Mouse (Mus musculus): Measurements from ENCODE around the gene Olfr1497. TPM values are rescaled to one million over a fixed set of nuclear protein-coding genes. Genes with fewer than 3 reads are reported as not detected.
"Not testable (repeated sequence)": the region's sequence is repeated elsewhere in the genome, so short reads cannot be mapped to it uniquely, and the experiment has no call there.

Gene Olfr1497
- not detected in 2 replicates for polyA plus RNA-seq (2016; fragmentation: Nextera tagmentation; extraction: Ambion mirVana)

- no peaks in the 10 kb centered on the region for H3K27me3 ChIP-seq
- no peak for ATAC-seq (ENCODE audit: low FRiP score, low read depth)
- no peak within 1 kb of the TSS for H3K27ac ChIP-seq (replicated peaks)
- H3K36me3 ChIP-seq = no peaks in the 10 kb centered on the region
- no peak within 1 kb of the TSS for H3K4me2 ChIP-seq (replicated peaks)
- no peak within 1 kb of the TSS for H3K9ac ChIP-seq (replicated peaks)
- no peaks in the 10 kb centered on the region for H3K4me1 ChIP-seq
- H3K4me3 ChIP-seq = no peak within 1 kb of the TSS
- no peaks in the 10 kb centered on the region for H3K9me3 ChIP-seq
Observed at GRCm38 (mm10) chr19:13798102-13798501, at the start of gene Olfr1497. TSS of gene Olfr1497 (minus strand) at chr19:13798202.

GRCm38 (mm10) chr19:13830388-13830787 lies 32.4 kb upstream of the Olfr1497 start, which contains the start of gene Olfr1500:
TSS of gene Olfr1500 (minus strand) at chr19:13830488.
- no peaks in the 10 kb centered on the region for H3K27me3 ChIP-seq
- no peak within 1 kb of the TSS for H3K4me2 ChIP-seq (replicated peaks)
- no peaks in the 10 kb centered on the region for H3K9me3 ChIP-seq
- no peak for ATAC-seq (ENCODE audit: low FRiP score, low read depth)
- no peaks in the 10 kb centered on the region for H3K36me3 ChIP-seq
- no peak within 1 kb of the TSS for H3K4me3 ChIP-seq
- H3K27ac ChIP-seq (replicated peaks) = no peak within 1 kb of the TSS
- no peak within 1 kb of the TSS for H3K9ac ChIP-seq (replicated peaks)
- H3K4me1 ChIP-seq = no peaks in the 10 kb centered on the region

- Histone ChIP-seq H3K9me3 (no peaks in the 10 kb centered on the region), H3K27ac (replicated peaks) (no peak overlapping the region), H3K9ac (replicated peaks) (no peak overlapping the region), H3K4me2 (replicated peaks) (no peak overlapping the region), H3K4me1 (no peaks in the 10 kb centered on the region), H3K27me3 (no peaks in the 10 kb centered on the region), H3K4me3 (no peak overlapping the region), H3K36me3 (no peaks in the 10 kb centered on the region)
- 68% methylated on average over 3 of the region's 3 CpGs for WGBS
- peak; percentile 54; the same call in 1 of the 2 replicates for ATAC-seq (ENCODE audit: low FRiP score, low read depth)
Observed at GRCm38 (mm10) chr19:13828447-13828846, 30.4 kb upstream of the Olfr1497 start.

GRCm38 (mm10) chr19:13820847-13821246 lies 22.8 kb upstream of the Olfr1497 start:
- Histone ChIP-seq H3K9ac (replicated peaks) (no peak overlapping the region), H3K4me1 (no peaks in the 10 kb centered on the region), H3K4me3 (no peak overlapping the region), H3K9me3 (no peaks in the 10 kb centered on the region), H3K27me3 (no peaks in the 10 kb centered on the region), H3K36me3 (no peaks in the 10 kb centered on the region), H3K27ac (replicated peaks) (no peak overlapping the region), H3K4me2 (replicated peaks) (no peak overlapping the region)
- WGBS = 71% methylated on average over 5 of the region's 5 CpGs
- no peak for ATAC-seq (ENCODE audit: low FRiP score, low read depth)

GRCm38 (mm10) chr19:13819347-13819746 lies 21.3 kb upstream of the Olfr1497 start, which contains the start of gene Olfr1499:
TSS of gene Olfr1499 (minus strand) at chr19:13819447.
- Histone ChIP-seq H3K4me1 (no peaks in the 10 kb centered on the region), H3K4me2 (replicated peaks) (no peak within 1 kb of the TSS), H3K4me3 (no peak within 1 kb of the TSS), H3K9ac (replicated peaks) (no peak within 1 kb of the TSS), H3K36me3 (no peaks in the 10 kb centered on the region), H3K9me3 (no peaks in the 10 kb centered on the region), H3K27ac (replicated peaks) (no peak within 1 kb of the TSS), H3K27me3 (no peaks in the 10 kb centered on the region)
- no peak for ATAC-seq (ENCODE audit: low FRiP score, low read depth)

- 30% methylated on average over 5 of the region's 5 CpGs for WGBS
- no peak overlapping the region for H3K9ac ChIP-seq (replicated peaks)
- ATAC-seq (ENCODE audit: low FRiP score, low read depth) = no peak
Observed at GRCm38 (mm10) chr19:13818827-13819226, 20.8 kb upstream of the Olfr1497 start.

GRCm38 (mm10) chr19:13812823-13813222 lies 14.8 kb upstream of the Olfr1497 start:
- Histone ChIP-seq H3K9me3 (no peaks in the 10 kb centered on the region), H3K4me2 (replicated peaks) (no peak overlapping the region), H3K4me1 (no peaks in the 10 kb centered on the region), H3K27me3 (no peaks in the 10 kb centered on the region), H3K27ac (replicated peaks) (no peak overlapping the region), H3K36me3 (no peaks in the 10 kb centered on the region), H3K4me3 (no peak overlapping the region), H3K9ac (replicated peaks) (no peak overlapping the region)
- no peak for ATAC-seq (ENCODE audit: low FRiP score, low read depth)
- 68% methylated on average over 2 of the region's 2 CpGs for WGBS

More at GRCm38 (mm10) chr19:13818827-13819226, 20.8 kb upstream of the Olfr1497 start:
- H3K9me3 ChIP-seq = no peaks in the 10 kb centered on the region
- no peaks in the 10 kb centered on the region for H3K4me1 ChIP-seq
- no peak overlapping the region for H3K4me2 ChIP-seq (replicated peaks)
- H3K4me3 ChIP-seq = no peak overlapping the region
- H3K36me3 ChIP-seq = no peaks in the 10 kb centered on the region
- H3K27me3 ChIP-seq = no peaks in the 10 kb centered on the region
- H3K27ac ChIP-seq (replicated peaks) = no peak overlapping the region

GRCm38 (mm10) chr19:13805486-13805885 lies 7.5 kb upstream of the Olfr1497 start:
- H3K9me3 ChIP-seq; H3K4me3 ChIP-seq; H3K36me3 ChIP-seq; H3K9ac ChIP-seq (replicated peaks); ATAC-seq (ENCODE audit: low FRiP score, low read depth); H3K4me1 ChIP-seq; H3K27ac ChIP-seq (replicated peaks); H3K27me3 ChIP-seq; H3K4me2 ChIP-seq (replicated peaks): not testable (repeated sequence)
- 70% methylated on average over 1 of the region's 1 CpGs for WGBS

GRCm38 (mm10) chr19:13777578-13777977 lies 20.4 kb downstream of the Olfr1497 start, which contains the start of gene Olfr1496:
TSS of gene Olfr1496 (plus strand) at chr19:13777878.
- no peaks in the 10 kb centered on the region for H3K36me3 ChIP-seq
- H3K27me3 ChIP-seq = no peaks in the 10 kb centered on the region
- ATAC-seq (ENCODE audit: low FRiP score, low read depth) = no peak
- H3K27ac ChIP-seq (replicated peaks) = no peak within 1 kb of the TSS
- H3K9me3 ChIP-seq = no peaks in the 10 kb centered on the region
- no peak within 1 kb of the TSS for H3K4me3 ChIP-seq
- H3K4me2 ChIP-seq (replicated peaks) = no peak within 1 kb of the TSS
- no peaks in the 10 kb centered on the region for H3K4me1 ChIP-seq
- 83% methylated on average over 1 of the region's 1 CpGs for WGBS
- no peak within 1 kb of the TSS for H3K9ac ChIP-seq (replicated peaks)

GRCm38 (mm10) chr19:13768565-13769276 lies 29.3 kb downstream of the Olfr1497 start:
- no peak for ATAC-seq (ENCODE audit: low FRiP score, low read depth)
- no peaks in the 10 kb centered on the region for H3K36me3 ChIP-seq
- no peak overlapping the region for H3K27ac ChIP-seq (replicated peaks)
- no peaks in the 10 kb centered on the region for H3K9me3 ChIP-seq
- no peaks in the 10 kb centered on the region for H3K4me1 ChIP-seq
- WGBS = 90% methylated on average over 9 of the region's 9 CpGs
- H3K9ac ChIP-seq (replicated peaks) = no peak overlapping the region
- no peak overlapping the region for H3K4me2 ChIP-seq (replicated peaks)
- H3K4me3 ChIP-seq = no peak overlapping the region
- H3K27me3 ChIP-seq = no peaks in the 10 kb centered on the region

- no peaks in the 10 kb centered on the region for H3K9me3 ChIP-seq
- ATAC-seq (ENCODE audit: low FRiP score, low read depth) = no peak
- H3K4me2 ChIP-seq (replicated peaks) = no peak within 1 kb of the TSS
- H3K4me1 ChIP-seq = no peaks in the 10 kb centered on the region
- H3K9ac ChIP-seq (replicated peaks) = no peak within 1 kb of the TSS
- 80% methylated on average over 3 of the region's 3 CpGs for WGBS
- H3K36me3 ChIP-seq = no peaks in the 10 kb centered on the region
- H3K4me3 ChIP-seq = no peak within 1 kb of the TSS
- no peak within 1 kb of the TSS for H3K27ac ChIP-seq (replicated peaks)
- no peaks in the 10 kb centered on the region for H3K27me3 ChIP-seq
Observed at GRCm38 (mm10) chr19:13764306-13764705, 33.7 kb downstream of the Olfr1497 start, which contains the start of gene Olfr1495. TSS of gene Olfr1495 (plus strand) at chr19:13764606.

- H3K27ac ChIP-seq (replicated peaks) = no peak overlapping the region
- no peak overlapping the region for H3K9ac ChIP-seq (replicated peaks)
- 95% methylated on average over 1 of the region's 1 CpGs for WGBS
- no peaks in the 10 kb centered on the region for H3K36me3 ChIP-seq
- no peak overlapping the region for H3K4me2 ChIP-seq (replicated peaks)
- ATAC-seq (ENCODE audit: low FRiP score, low read depth) = no peak
- no peaks in the 10 kb centered on the region for H3K27me3 ChIP-seq
- no peaks in the 10 kb centered on the region for H3K9me3 ChIP-seq
- H3K4me3 ChIP-seq = no peak overlapping the region
- H3K4me1 ChIP-seq = no peaks in the 10 kb centered on the region
Observed at GRCm38 (mm10) chr19:13749366-13749765, 48.6 kb downstream of the Olfr1497 start.

All from midbrain, embryonic 12.5 days (tissue).